Mouse (Mus musculus) limb, embryonic 15.5 days (tissue): ENCODE results near the gene Tcf3. TPM values are rescaled to one million over a fixed set of nuclear protein-coding genes. Genes with fewer than 3 reads are reported as not detected.
A peak's percentile ranks its signal among the peaks of the same experiment; 100 is the strongest.

Source experiments
- ATAC-seq: fragments of 200-750 bp; cut with Nextera tagmentation; 2 replicates; pipeline ENCODE4 v1.8.0; 2017; ENCODE audit warnings: low read depth, moderate TSS enrichment; ENCODE audit not compliant: insufficient number of reproducible peaks, low FRiP score, low TSS enrichment
- H3K27ac ChIP-seq: fragments of 300-500 bp; sonication (generic); 2 replicates; pipeline ENCODE4 v1.5.1; 2015; ENCODE audit warnings: moderate library complexity, mild to moderate bottlenecking, inconsistent platforms
- H3K27me3 ChIP-seq: fragments of 300-500 bp; sonication (generic); 2 replicates; pipeline ENCODE4 v1.6.1; 2015; ENCODE audit warnings: inconsistent platforms
- H3K36me3 ChIP-seq: fragments of 300-500 bp; sonication (generic); 2 replicates; pipeline ENCODE4 v1.6.1; 2015; ENCODE audit warnings: inconsistent platforms
- H3K4me1 ChIP-seq: fragments of 300-500 bp; sonication (generic); 2 replicates; pipeline ENCODE4 v1.6.1; 2015; ENCODE audit warnings: inconsistent platforms
- H3K4me2 ChIP-seq: fragments of 300-500 bp; sonication (generic); 2 replicates; pipeline ENCODE4 v1.6.1; 2015; ENCODE audit warnings: mild to moderate bottlenecking, inconsistent platforms
- H3K4me3 ChIP-seq: fragments of 300-500 bp; sonication (generic); 2 replicates; pipeline ENCODE4 v1.5.1; 2015; ENCODE audit warnings: mild to moderate bottlenecking, inconsistent platforms
- H3K9ac ChIP-seq: fragments of 300-500 bp; sonication (generic); 2 replicates; pipeline ENCODE4 v1.6.1; 2015; ENCODE audit warnings: inconsistent platforms
- H3K9me3 ChIP-seq: fragments of 300-500 bp; sonication (generic); 2 replicates; pipeline ENCODE4 v1.6.1; 2016; ENCODE audit warnings: inconsistent platforms
- WGBS: fragments of 180-500 bp; shearing (Covaris S2); methylation state at CpG from one replicate; pipeline ENCODE4 v1.1.7; 2015; 5-methylcytosine and 5-hydroxymethylcytosine counted together
- polyA plus RNA-seq: library from polyadenylated mRNA; unstranded; fragments of >200 nt; fragmentation: Nextera tagmentation; extraction: Ambion mirVana; gene quantifications from 2 replicates; pipeline ENCODE4 v1.2.1, GENCODE M21; 2015

Tcf3 gene
- polyA plus RNA-seq, 1 experiment from 2014 or later = 110 TPM

- Histone ChIP-seq H3K27ac (no peak overlapping the region), H3K9ac (no peak overlapping the region), H3K27me3 (no peaks in the 10 kb centered on the region), H3K4me3 (no peak overlapping the region), H3K4me2 (no peak overlapping the region), H3K9me3 (no peaks in the 10 kb centered on the region), H3K36me3 (peaks cover 58% of the 10 kb centered on the region), H3K4me1 (peaks cover 19% of the 10 kb centered on the region)
- ATAC-seq = no peak
- 87% methylated on average over 9 of the region's 9 CpGs for WGBS
Observed at GRCm38 (mm10) chr10:80390697-80391096, 42.8 kb downstream of the Tcf3 start.

DNA sequence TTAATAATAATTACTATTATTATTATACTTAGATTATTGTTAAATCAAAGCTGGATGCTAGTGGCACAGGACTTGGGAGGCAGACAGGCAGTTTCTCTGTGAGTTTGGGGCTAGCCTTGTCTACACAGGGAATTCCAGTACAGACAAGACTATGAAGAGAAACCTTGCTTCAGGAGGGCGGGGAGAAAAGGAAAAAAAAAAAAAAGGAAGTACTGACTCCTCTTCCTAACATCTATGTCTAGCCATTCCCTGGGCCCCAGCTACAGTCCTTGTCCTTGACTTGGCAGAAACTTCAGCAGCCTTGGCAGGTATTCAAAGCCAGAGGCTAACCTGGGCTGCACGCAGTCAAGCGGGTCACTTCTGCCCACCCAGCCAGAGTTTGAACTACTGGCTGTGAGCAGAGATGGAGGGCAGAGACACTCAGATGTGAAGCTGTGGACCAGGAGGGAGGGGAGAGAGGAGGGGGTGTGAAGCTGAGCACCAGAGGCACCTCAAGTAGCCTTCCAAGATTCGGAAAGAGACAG, 44.2 kb downstream of the Tcf3 start:
- Histone ChIP-seq H3K9me3 (no peaks in the 10 kb centered on the region), H3K36me3 (peaks cover 51% of the 10 kb centered on the region)

GRCm38 (mm10) chr10:80388731-80389130, 44.7 kb downstream of the Tcf3 start:
- no peak overlapping the region; the same call in 1 of the 2 replicates for H3K4me3 ChIP-seq
- no peaks in the 10 kb centered on the region for H3K27me3 ChIP-seq
- 17% methylated on average over 2 of the region's 2 CpGs for WGBS
- peak overlapping the region; percentile 82; the same call in 1 of the 2 replicates for H3K27ac ChIP-seq
- no peaks in the 10 kb centered on the region for H3K9me3 ChIP-seq
- ATAC-seq = no peak
- H3K4me1 ChIP-seq = peaks cover 35% of the 10 kb centered on the region
- H3K9ac ChIP-seq = no peak overlapping the region
- peaks cover 46% of the 10 kb centered on the region for H3K36me3 ChIP-seq
- H3K4me2 ChIP-seq = no peak overlapping the region

More for the DNA sequence above, 44.2 kb downstream of the Tcf3 start:
- H3K27me3 ChIP-seq = no peaks in the 10 kb centered on the region
- no peak overlapping the region for H3K27ac ChIP-seq
- H3K4me3 ChIP-seq = no peak overlapping the region
- H3K4me1 ChIP-seq = peaks cover 31% of the 10 kb centered on the region
- no peak overlapping the region for H3K4me2 ChIP-seq
- 59% methylated on average over 4 of the region's 4 CpGs for WGBS
- H3K9ac ChIP-seq = no peak overlapping the region
- no peak for ATAC-seq

- H3K9ac ChIP-seq = peak within 1 kb of the TSS; percentile 90
- H3K4me2 ChIP-seq = peak within 1 kb of the TSS; percentile 93
- peak within 1 kb of the TSS; percentile 82 for H3K27ac ChIP-seq
- peak within 1 kb of the TSS; percentile 86 for H3K4me3 ChIP-seq
- WGBS = 2% methylated on average over 20 of the region's 61 CpGs
- ATAC-seq = peak; percentile 57; the same call in 1 of the 2 replicates
- peaks cover 44% of the 10 kb centered on the region for H3K4me1 ChIP-seq
- H3K36me3 ChIP-seq = peaks cover 35% of the 10 kb centered on the region
- no peaks in the 10 kb centered on the region for H3K9me3 ChIP-seq
- H3K27me3 ChIP-seq = no peaks in the 10 kb centered on the region
Observed at GRCm38 (mm10) chr10:80387522-80387959, 45.9 kb downstream of the Tcf3 start, which contains the start of gene Mex3d. Mex3d (minus strand) TSS chr10:80387659.

- Histone ChIP-seq H3K9ac (peak overlapping the region; percentile 90), H3K27ac (peak overlapping the region; percentile 75), H3K4me3 (peak overlapping the region; percentile 86), H3K9me3 (no peaks in the 10 kb centered on the region), H3K4me1 (peaks cover 44% of the 10 kb centered on the region), H3K27me3 (no peaks in the 10 kb centered on the region), H3K4me2 (peak overlapping the region; percentile 88), H3K36me3 (peaks cover 35% of the 10 kb centered on the region)
- no peak for ATAC-seq
- WGBS = under 1% methylated on average over 85 of the region's 94 CpGs
Observed at GRCm38 (mm10) chr10:80386735-80387471, 46.5 kb downstream of the Tcf3 start.

DNA sequence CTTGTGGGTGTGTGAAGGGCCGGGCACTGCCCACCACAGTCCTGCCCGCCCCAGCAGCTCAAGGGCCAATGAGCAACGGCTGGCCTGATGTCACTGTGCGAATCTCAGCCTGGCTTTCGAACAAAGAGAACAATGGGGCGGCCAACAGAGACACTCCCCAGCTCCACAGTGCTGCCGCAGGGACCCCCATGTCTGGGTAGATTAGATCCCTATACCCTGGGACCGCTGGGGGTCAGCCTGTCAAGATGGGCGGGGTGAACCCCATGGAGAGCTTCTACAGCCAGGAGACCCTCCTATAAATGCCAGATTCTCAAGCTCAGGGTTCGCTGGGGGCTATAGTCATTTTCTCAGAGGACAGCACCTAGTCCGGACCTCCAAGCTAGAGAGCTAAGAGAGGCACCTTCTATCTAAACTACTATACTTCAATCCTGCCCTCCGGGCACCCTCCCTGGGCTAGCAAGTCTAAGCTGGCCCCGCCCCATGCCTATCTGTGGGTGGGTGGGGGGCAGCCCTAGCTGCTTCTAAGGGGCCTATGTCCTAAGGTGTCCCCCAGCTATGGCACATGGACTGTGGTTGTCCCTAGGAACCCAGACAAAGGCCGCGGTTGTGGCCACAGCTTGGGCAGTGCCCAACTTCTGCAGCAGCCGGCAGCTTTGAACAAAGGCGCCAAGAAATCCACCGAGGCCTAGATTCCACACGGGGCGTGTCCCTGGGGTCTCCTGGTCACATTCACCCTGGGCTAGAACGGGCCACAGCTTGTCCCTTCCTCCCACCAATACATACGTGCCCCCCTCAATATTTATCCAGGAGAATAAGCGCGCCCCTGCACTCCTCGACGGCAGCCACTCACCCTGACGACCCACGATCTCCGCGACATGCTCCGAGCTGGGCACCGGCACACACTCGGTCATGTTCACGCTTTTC, 47.4 kb downstream of the Tcf3 start:
- H3K9ac ChIP-seq = peak overlapping the region; percentile 90
- peak overlapping the region; percentile 75 for H3K27ac ChIP-seq
- peak; percentile 9; the same call in 1 of the 2 replicates for ATAC-seq
- H3K4me1 ChIP-seq = peaks cover 44% of the 10 kb centered on the region
- H3K9me3 ChIP-seq = no peaks in the 10 kb centered on the region
- H3K36me3 ChIP-seq = peaks cover 35% of the 10 kb centered on the region
- peak overlapping the region; percentile 86 for H3K4me3 ChIP-seq
- peak overlapping the region; percentile 88 for H3K4me2 ChIP-seq
- no peaks in the 10 kb centered on the region for H3K27me3 ChIP-seq
- WGBS = under 1% methylated on average over 34 of the region's 34 CpGs

DNA sequence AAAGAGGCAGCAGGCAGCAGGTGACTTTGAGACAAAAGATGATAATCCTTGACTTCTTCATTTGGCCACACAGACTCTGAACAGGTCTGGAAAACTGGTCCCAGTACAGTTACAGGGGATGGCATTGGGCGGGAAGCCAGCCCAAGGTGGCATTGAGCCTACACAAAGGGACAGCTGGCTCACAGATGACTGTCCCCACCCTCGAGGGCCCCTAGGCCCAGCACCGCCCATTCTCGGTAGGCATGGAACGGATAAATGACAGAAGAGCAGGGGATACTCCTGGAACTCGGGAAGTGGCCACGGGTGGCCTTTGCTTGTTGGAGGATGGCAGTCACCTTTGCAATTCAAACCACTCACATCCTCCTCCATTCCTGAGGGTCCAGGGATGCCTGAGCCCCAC, 48.1 kb downstream of the Tcf3 start:
- WGBS = 13% methylated on average over 7 of the region's 7 CpGs
- no peaks in the 10 kb centered on the region for H3K9me3 ChIP-seq
- H3K9ac ChIP-seq = peak overlapping the region; percentile 90
- H3K4me3 ChIP-seq = peak overlapping the region; percentile 86
- H3K36me3 ChIP-seq = peaks cover 34% of the 10 kb centered on the region
- H3K4me2 ChIP-seq = peak overlapping the region; percentile 88
- H3K4me1 ChIP-seq = peaks cover 44% of the 10 kb centered on the region
- ATAC-seq = no peak
- no peaks in the 10 kb centered on the region for H3K27me3 ChIP-seq
- H3K27ac ChIP-seq = no peak overlapping the region; the same call in 1 of the 2 replicates

GRCm38 (mm10) chr10:80384709-80385108, 48.7 kb downstream of the Tcf3 start:
- Histone ChIP-seq H3K4me2 (peak overlapping the region; percentile 88), H3K4me1 (peaks cover 44% of the 10 kb centered on the region), H3K36me3 (peaks cover 33% of the 10 kb centered on the region), H3K4me3 (peak overlapping the region; percentile 86), H3K9ac (peak overlapping the region; percentile 90; the same call in 1 of the 2 replicates), H3K27ac (no peak overlapping the region), H3K9me3 (no peaks in the 10 kb centered on the region), H3K27me3 (no peaks in the 10 kb centered on the region)
- 75% methylated on average over 7 of the region's 7 CpGs for WGBS
- ATAC-seq = no peak

- no peak overlapping the region for H3K9ac ChIP-seq
- no peak overlapping the region for H3K27ac ChIP-seq
- no peaks in the 10 kb centered on the region for H3K9me3 ChIP-seq
- ATAC-seq = no peak
- H3K4me3 ChIP-seq = peak overlapping the region; percentile 86
- peaks cover 44% of the 10 kb centered on the region for H3K4me1 ChIP-seq
- peaks cover 38% of the 10 kb centered on the region for H3K36me3 ChIP-seq
- H3K27me3 ChIP-seq = no peaks in the 10 kb centered on the region
- 0 out of 2 replicates have a peak overlapping the region, but pooled peaks have one; percentile 88 for H3K4me2 ChIP-seq
- WGBS = 84% methylated on average over 4 of the region's 4 CpGs
Observed at GRCm38 (mm10) chr10:80384115-80384639, 49.3 kb downstream of the Tcf3 start.

GRCm38 (mm10) chr10:80383431-80383830, 50.0 kb downstream of the Tcf3 start:
- no peak overlapping the region for H3K4me3 ChIP-seq
- peaks cover 40% of the 10 kb centered on the region for H3K4me1 ChIP-seq
- 47% methylated on average over 4 of the region's 4 CpGs for WGBS
- H3K4me2 ChIP-seq = no peak overlapping the region
- no peaks in the 10 kb centered on the region for H3K27me3 ChIP-seq
- no peaks in the 10 kb centered on the region for H3K9me3 ChIP-seq
- no peak overlapping the region for H3K27ac ChIP-seq
- H3K9ac ChIP-seq = no peak overlapping the region
- H3K36me3 ChIP-seq = peaks cover 38% of the 10 kb centered on the region
- ATAC-seq = no peak

- Histone ChIP-seq H3K27me3 (no peaks in the 10 kb centered on the region), H3K9ac (no peak overlapping the region), H3K4me1 (peaks cover 35% of the 10 kb centered on the region), H3K36me3 (peaks cover 38% of the 10 kb centered on the region), H3K4me3 (no peak overlapping the region), H3K4me2 (no peak overlapping the region), H3K27ac (no peak overlapping the region), H3K9me3 (no peaks in the 10 kb centered on the region)
- ATAC-seq = no peak
- 72% methylated on average over 7 of the region's 7 CpGs for WGBS
Observed at GRCm38 (mm10) chr10:80382641-80383365, 50.6 kb downstream of the Tcf3 start.
